Mouse (Mus musculus) lung, adult 2 months (tissue): ENCODE results near the gene Lrrc25.
A peak's percentile ranks its signal among the peaks of the same experiment; 100 is the strongest.

ENCODE experiments used
- CTCF ChIP-seq: fragments of 200-500 bp; IDR thresholded peaks from 2 replicates; pipeline ENCODE4 v1.5.1; 2011; ENCODE audit warnings: mild to moderate bottlenecking, low read length, control low read depth; ENCODE audit not compliant: insufficient read depth
- POLR2A ChIP-seq: fragments of 200-500 bp; IDR thresholded peaks from 2 replicates; pipeline ENCODE4 v1.6.1; 2011; ENCODE audit warnings: low read depth, mild to moderate bottlenecking, control low read depth, low read length, borderline replicate concordance; ENCODE audit errors: extremely low read depth

- TF ChIP-seq CTCF (peak; percentile 94), POLR2A (no peak)
These were observed 4.1 kb upstream of the Lrrc25 start for GRCm38 (mm10) chr8:70611849-70612248.
